ENCODE assay signal across 22 mouse cellular contexts in the genomic region with DNA sequence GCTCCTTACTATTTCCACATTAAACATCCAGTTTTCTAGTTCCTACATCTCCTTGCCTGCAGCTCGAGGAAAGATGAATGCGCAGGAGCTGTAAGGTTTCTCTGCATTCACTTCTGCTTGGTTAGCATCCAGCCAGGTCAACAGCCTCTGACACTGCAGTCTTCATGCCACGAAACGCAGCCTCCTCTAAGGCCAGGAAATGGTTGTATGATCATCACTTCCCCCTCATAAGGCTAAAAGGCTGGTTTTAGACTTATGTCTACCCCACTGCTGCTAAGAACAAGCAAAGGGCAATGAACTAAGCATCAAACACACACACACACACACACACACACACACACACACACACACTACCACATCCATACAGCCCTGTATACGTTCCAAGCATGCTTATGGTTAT. TPM values are rescaled to one million over a fixed set of nuclear protein-coding genes. Genes with fewer than 3 reads are reported as not detected.
DNase-seq lines count a peak whose midpoint lies in the region; ATAC-seq and TF ChIP-seq lines count a peak whose summit lies in the region.
"Had no signal": no experiment of that assay in that cellular context is flagged by ENCODE, and none has a peak within 500 bp of the region (broad histone marks: within the 10 kb centered on the region; RNA-seq: fewer than 3 reads in every experiment).

No protein-coding gene starts in this region.

- H3K4me3 ChIP-seq in left cerebral cortex, adult 2 months: no peak overlapping the region
- H3K4me3 ChIP-seq: embryonic facial prominence, embryonic 13.5 days; erythroblast, embryonic 14.5 days; forebrain, embryonic 13.5 days; heart, embryonic 10.5 days; limb, embryonic 15.5 days had no signal

- peak overlapping the region; percentile 47; the same call in 1 of the 2 replicates for H3K27ac ChIP-seq in left cerebral cortex, adult 2 months
- H3K27ac ChIP-seq: embryonic facial prominence, embryonic 13.5 days; forebrain, embryonic 13.5 days; hindbrain, postnatal 0 days; limb, embryonic 15.5 days had no signal

- intact Hi-C loops in left cerebral cortex, adult 2 months (cut with DNase I): no loop called here
- intact Hi-C loops in left cerebral cortex, postnatal 25 days (cut with DNase I): no loop called here

- no peak for TF ChIP-seq CTCF in left cerebral cortex, adult 2 months (IDR thresholded peaks at IDR 0.05)

- no peak for DNase-seq in left cerebral cortex, adult 2 months (ENCODE audit: extremely low spot score in 1 of 2, low spot score in 2 of 2)
- DNase-seq in left cerebral cortex, postnatal 25 days (ENCODE audit: low spot score in 2 of 2): no peak
- peak; percentile 19 to 29 for DNase-seq in spleen, postnatal 36 days (ENCODE audit: low spot score in 2 of 2)
- DNase-seq in spleen, postnatal 10 days (ENCODE audit: low spot score in 2 of 2): no peak
- DNase-seq in adrenal gland, adult 2 months: no peak
- no peak for DNase-seq in ovary, postnatal 10 days (ENCODE audit: low spot score)
- DNase-seq: adrenal gland, postnatal 10 days; cerebellum, adult 9-11 months; heart, postnatal 4 days; layer of hippocampus, adult 9-11 months; left cerebral cortex, postnatal 4 days; thymus, postnatal 14 days had no signal

- peak; percentile 35 for ATAC-seq in granulocyte monocyte progenitor cell, adult 5-6 weeks (replicated peaks; ENCODE audit: poor library complexity, severe bottlenecking)
- ATAC-seq: activated CD4-positive, CD25-positive, alpha-beta regulatory T cell, adult 4 months; forebrain, embryonic 13.5 days; hindbrain, postnatal 0 days; intestine, embryonic 16.5 days; midbrain, embryonic 16.5 days had no signal

RNA-seq across cellular contexts. Expression of a gene that starts 16.5 kb away (rescaled TPM):
- 10 to 100 TPM; 72.9 to 87.5 TPM for total RNA-seq in left cerebral cortex, adult 2 months (2021)
- 10 to 100 TPM; 58.3 to 86.5 TPM for total RNA-seq in left cerebral cortex, postnatal 25 days (2021)
- total RNA-seq in granulocyte monocyte progenitor cell, adult 5-6 weeks (2014; fragmentation: Nextera tagmentation): 0.53 TPM in 1 of 2 replicates, not detected in the other
- total RNA-seq in granulocyte monocyte progenitor cell, adult 5-6 weeks (2017): under 0.01 and 0.13 TPM in 2 replicates
- 10 to 100 TPM in 1 of 2 experiments, 1 to 10 TPM in 1; 6.6 to 12.2 TPM for total RNA-seq in adrenal gland, adult 2 months (2021)
- polyA plus RNA-seq in adrenal gland, adult 2 months (2012; rRNA removed): 4.4 and 4.7 TPM in 2 replicates
- polyA plus RNA-seq: activated CD4-positive, CD25-positive, alpha-beta regulatory T cell, adult 4 months had no signal

Comparison
In these comparisons a context has a peak if more than half of its experiments do, and no peak if none do; other contexts are left out.
1. DNase-seq: peak in spleen, postnatal 36 days (2 of 2); none in left cerebral cortex, adult 2 months (0 of 2), left cerebral cortex, postnatal 25 days (0 of 2), spleen, postnatal 10 days (0 of 2), adrenal gland, adult 2 months (single experiment) and ovary, postnatal 10 days (single experiment).
2. RNA of a gene that starts 16.5 kb away (total RNA-seq): 72.9 to 87.5 TPM in left cerebral cortex, adult 2 months, 58.3 to 86.5 TPM in left cerebral cortex, postnatal 25 days and 6.6 to 12.2 TPM in adrenal gland, adult 2 months; under 0.01 to 0.53 TPM in granulocyte monocyte progenitor cell, adult 5-6 weeks; every median in the first group is over 4 times any median in the second.